Mouse (Mus musculus) lung, postnatal 4 days (tissue): Measurements from ENCODE around the gene Fam161a.
"Not testable (repeated sequence)": the region's sequence is repeated elsewhere in the genome, so short reads cannot be mapped to it uniquely, and the experiment has no call there.

ENCODE experiments used
- DNase-seq, 2 experiments: peaks; one replicate each; pipeline ENCODE4 v3.0.0; 2021

Gene Fam161a

GRCm38 (mm10) chr11:23063857-23064256, 56.5 kb downstream of the Fam161a start:
- no peak for DNase-seq

- DNase-seq: not testable (repeated sequence)
Observed at GRCm38 (mm10) chr11:23064276-23064675, 56.9 kb downstream of the Fam161a start.

- no peak for DNase-seq
Observed at GRCm38 (mm10) chr11:23065167-23065668, 57.9 kb downstream of the Fam161a start.

GRCm38 (mm10) chr11:23067395-23068136, 60.2 kb downstream of the Fam161a start:
- DNase-seq: peak; percentile 88 to 92

GRCm38 (mm10) chr11:23068201-23068600, 60.9 kb downstream of the Fam161a start:
- DNase-seq: no peak

GRCm38 (mm10) chr11:23068986-23069385, 61.7 kb downstream of the Fam161a start:
- not testable (repeated sequence) for DNase-seq

- DNase-seq: no peak
Observed at GRCm38 (mm10) chr11:23074841-23075240, 67.5 kb downstream of the Fam161a start.

- no peak for DNase-seq
Observed at GRCm38 (mm10) chr11:23078541-23078940, 71.2 kb downstream of the Fam161a start.
